In genomic region chr7:122429134-122429533, GRCm38 (mm10) we compare ENCODE assay signal across 23 mouse cellular contexts.
DNase-seq lines count a peak whose midpoint lies in the region; ATAC-seq lines count a peak whose summit lies in the region.
"Had no signal": no experiment of that assay in that cellular context is flagged by ENCODE, and none has a peak within 500 bp of the region (broad histone marks: within the 10 kb centered on the region; RNA-seq: fewer than 3 reads in every experiment).

No protein-coding gene starts in this region.

- no peak overlapping the region for H3K4me3 ChIP-seq in hindbrain, embryonic 16.5 days (ENCODE audit: low read length)
- no peak overlapping the region for H3K4me3 ChIP-seq in hindbrain, embryonic 10.5 days
- H3K4me3 ChIP-seq in forebrain, embryonic 15.5 days, result no peak overlapping the region
- H3K4me3 ChIP-seq: embryonic facial prominence, embryonic 13.5 days; erythroblast, embryonic 14.5 days; forebrain, embryonic 12.5 days; gastrocnemius, adult 2 months; liver, embryonic 13.5 days; neural tube, embryonic 12.5 days had no signal

- H3K36me3 ChIP-seq in hindbrain, embryonic 16.5 days (ENCODE audit: control insufficient read depth, insufficient read depth, low read length), result no peaks in the 10 kb centered on the region
- no peaks in the 10 kb centered on the region for H3K36me3 ChIP-seq in hindbrain, embryonic 10.5 days
- no peaks in the 10 kb centered on the region for H3K36me3 ChIP-seq in forebrain, embryonic 15.5 days
- H3K36me3 ChIP-seq: embryonic facial prominence, embryonic 13.5 days; forebrain, embryonic 12.5 days; liver, embryonic 13.5 days; neural tube, embryonic 12.5 days had no signal

- 75% methylated on average over 5 of the region's 5 CpGs for WGBS in hindbrain, embryonic 16.5 days
- 80% methylated on average over 5 of the region's 5 CpGs for WGBS in hindbrain, embryonic 10.5 days
- WGBS in forebrain, embryonic 15.5 days, result 87% methylated on average over 5 of the region's 5 CpGs

- H3K4me2 ChIP-seq in hindbrain, embryonic 16.5 days (ENCODE audit: low read length), result no peak overlapping the region
- no peak overlapping the region for H3K4me2 ChIP-seq in forebrain, embryonic 15.5 days (replicated peaks)
- H3K4me2 ChIP-seq: embryonic facial prominence, embryonic 13.5 days; forebrain, embryonic 12.5 days; hindbrain, embryonic 14.5 days; liver, embryonic 13.5 days; neural tube, embryonic 12.5 days had no signal

- no peaks in the 10 kb centered on the region for H3K4me1 ChIP-seq in hindbrain, embryonic 16.5 days (ENCODE audit: control insufficient read depth, insufficient read depth, low read depth, low read length)
- H3K4me1 ChIP-seq in hindbrain, embryonic 10.5 days (replicated peaks), result no peaks in the 10 kb centered on the region
- no peaks in the 10 kb centered on the region for H3K4me1 ChIP-seq in forebrain, embryonic 15.5 days
- H3K4me1 ChIP-seq: embryonic facial prominence, embryonic 13.5 days; forebrain, embryonic 12.5 days; liver, embryonic 13.5 days; neural tube, embryonic 12.5 days had no signal

- no peaks in the 10 kb centered on the region for H3K27me3 ChIP-seq in hindbrain, embryonic 16.5 days (replicated peaks; ENCODE audit: control insufficient read depth, insufficient read depth, low read length)
- H3K27me3 ChIP-seq in hindbrain, embryonic 10.5 days (ENCODE audit: insufficient read depth, poor library complexity, severe bottlenecking), result no peaks in the 10 kb centered on the region
- H3K27me3 ChIP-seq in forebrain, embryonic 15.5 days, result no peaks in the 10 kb centered on the region
- H3K27me3 ChIP-seq: embryonic facial prominence, embryonic 13.5 days; forebrain, embryonic 12.5 days; liver, embryonic 13.5 days; neural tube, embryonic 12.5 days had no signal

- ATAC-seq in hindbrain, embryonic 16.5 days, result peak; percentile 34; the same call in 1 of the 2 replicates
- no peak for ATAC-seq in forebrain, embryonic 15.5 days (replicated peaks)
- ATAC-seq: intestine, embryonic 16.5 days had no signal

- DNase-seq in hindbrain, embryonic 10.5 days (ENCODE audit: low spot score), result no peak
- peak; percentile 53 for DNase-seq in left cerebral cortex, postnatal 4 days
- DNase-seq in left cerebral cortex, adult 11 months (ENCODE audit: low spot score), result no peak
- peak; percentile 65 for DNase-seq in cerebellum, adult 8-10 months
- peak; percentile 63 to 70 for DNase-seq in cerebellum, postnatal 36 days
- DNase-seq in right cerebral cortex, postnatal 10 days (ENCODE audit: low spot score in 2 of 2), result no peak
- DNase-seq: adrenal gland, postnatal 14 days; embryo, embryonic 11 days; gastrocnemius, adult 2 months; liver, embryonic 13.5 days; lung, adult 2 months; midbrain, embryonic 14.5 days; right cerebral cortex, postnatal 14 days; thymus, adult 18-20 months; thymus, postnatal 36 days had no signal

- intact Hi-C loops in left cerebral cortex, postnatal 4 days (cut with DNase I), result no loop called here

- no peak overlapping the region for H3K9ac ChIP-seq in hindbrain, embryonic 16.5 days (ENCODE audit: low read depth, low read length)
- H3K9ac ChIP-seq in forebrain, embryonic 15.5 days (replicated peaks), result no peak overlapping the region
- H3K9ac ChIP-seq: embryonic facial prominence, embryonic 13.5 days; forebrain, embryonic 12.5 days; hindbrain, embryonic 14.5 days; liver, embryonic 13.5 days; neural tube, embryonic 12.5 days had no signal

- H3K27ac ChIP-seq in hindbrain, embryonic 16.5 days (ENCODE audit: low read depth, low read length), result no peak overlapping the region
- no peak overlapping the region for H3K27ac ChIP-seq in hindbrain, embryonic 10.5 days
- no peak overlapping the region for H3K27ac ChIP-seq in forebrain, embryonic 15.5 days (replicated peaks)
- H3K27ac ChIP-seq: embryonic facial prominence, embryonic 13.5 days; forebrain, embryonic 12.5 days; gastrocnemius, adult 2 months; hindbrain, embryonic 14.5 days; liver, embryonic 13.5 days; neural tube, embryonic 12.5 days had no signal

- H3K9me3 ChIP-seq in hindbrain, embryonic 16.5 days (ENCODE audit: control insufficient read depth, low read length), result no peaks in the 10 kb centered on the region
- H3K9me3 ChIP-seq in hindbrain, embryonic 10.5 days, result no peaks in the 10 kb centered on the region
- H3K9me3 ChIP-seq in forebrain, embryonic 15.5 days, result no peaks in the 10 kb centered on the region
- H3K9me3 ChIP-seq: embryonic facial prominence, embryonic 13.5 days; forebrain, embryonic 12.5 days; liver, embryonic 13.5 days; neural tube, embryonic 12.5 days had no signal

Comparison
In these comparisons a context has a peak if more than half of its experiments do, and no peak if none do; other contexts are left out.
1. DNase-seq: peak in left cerebral cortex, postnatal 4 days (single experiment), cerebellum, adult 8-10 months (single experiment) and cerebellum, postnatal 36 days (2 of 2); none in hindbrain, embryonic 10.5 days (single experiment), left cerebral cortex, adult 11 months (single experiment) and right cerebral cortex, postnatal 10 days (0 of 2).